Mouse (Mus musculus) heart, adult 11 months (tissue): ENCODE measurements around the gene St6galnac3.

ENCODE experiments used
- DNase-seq: peaks from one replicate; pipeline ENCODE4 v3.0.0; 2022

Gene St6galnac3

DNA sequence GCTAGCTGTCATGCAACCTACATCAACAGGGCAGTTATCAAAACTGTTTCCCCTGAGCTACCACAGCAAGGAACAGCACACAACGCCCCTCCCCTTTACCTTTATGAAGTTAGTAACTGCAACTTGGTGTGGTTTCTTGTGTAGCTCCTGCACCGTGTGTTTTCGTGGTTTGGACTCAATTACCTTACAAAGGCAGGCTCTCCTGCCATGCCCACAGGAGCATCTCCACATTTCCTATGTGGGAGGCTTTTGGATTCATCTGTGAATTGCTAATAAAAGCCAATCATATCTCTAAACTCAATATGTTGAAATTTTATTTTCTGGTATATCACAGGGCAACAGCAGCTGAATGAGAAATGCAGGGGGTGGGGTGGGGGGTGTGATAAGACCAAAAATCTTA, 144.8 kb downstream of the St6galnac3 start:
- DNase-seq, result no peak

DNA sequence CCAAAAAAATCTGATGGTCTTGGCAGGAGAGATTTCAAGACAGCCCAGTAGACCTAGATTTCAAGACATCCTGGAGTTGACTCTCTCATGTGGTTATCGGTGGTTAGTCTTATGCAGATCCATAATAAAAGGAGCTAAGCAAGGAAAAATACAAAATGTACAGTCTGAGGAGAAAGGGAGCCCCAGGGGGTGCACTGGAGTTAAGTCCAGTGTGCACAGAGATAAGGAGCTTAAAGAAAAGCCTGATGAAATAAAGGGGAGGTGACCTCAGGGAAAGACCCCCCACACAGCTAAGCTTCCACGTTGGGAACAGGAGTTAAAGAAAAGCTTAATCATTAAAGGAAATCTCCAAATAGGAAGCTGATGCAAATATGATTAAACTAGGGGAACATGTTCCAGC, 147.7 kb downstream of the St6galnac3 start:
- DNase-seq, result no peak

DNA sequence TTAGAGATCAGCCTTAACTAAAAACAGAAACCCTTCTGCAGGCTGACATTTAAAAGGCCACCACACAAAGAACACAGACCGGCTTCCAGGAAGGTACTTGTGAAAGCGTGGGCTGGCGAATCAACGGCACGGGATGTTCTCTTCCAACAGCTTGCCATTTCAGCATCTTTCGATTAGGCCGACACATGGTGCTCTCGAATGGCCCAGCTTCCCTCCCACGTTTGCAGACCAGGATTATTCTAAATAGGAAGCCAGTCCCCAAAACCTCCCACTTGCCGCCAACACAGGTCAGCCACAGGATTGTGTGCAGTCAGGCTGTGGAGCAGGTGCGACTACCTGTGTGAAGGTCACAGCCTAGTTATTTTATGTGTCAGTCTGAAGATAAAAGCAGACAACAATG, 153.8 kb downstream of the St6galnac3 start:
- DNase-seq, result no peak

GRCm38 (mm10) chr3:153568815-153569214, 156.2 kb downstream of the St6galnac3 start:
- no peak for DNase-seq

DNA sequence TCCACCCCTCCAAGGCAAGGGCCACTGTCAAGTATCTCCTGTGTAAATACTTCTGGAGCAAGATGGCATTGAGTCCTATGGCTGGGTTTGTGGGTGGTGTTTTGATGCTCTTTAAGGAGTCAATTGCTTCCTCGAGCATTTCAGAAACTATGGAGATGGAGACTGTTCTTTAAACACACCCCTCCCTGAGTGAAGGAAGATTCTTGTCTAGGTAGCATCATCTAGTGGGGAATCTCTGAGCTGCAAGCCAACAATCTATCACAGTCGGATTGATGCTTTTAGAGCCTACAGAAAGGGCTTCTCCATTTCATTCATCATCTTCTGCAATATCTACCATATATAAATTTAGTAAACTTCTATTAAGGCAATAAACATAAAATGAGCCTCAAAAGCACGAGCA, 157.1 kb downstream of the St6galnac3 start:
- DNase-seq, result peak; percentile 12

DNA sequence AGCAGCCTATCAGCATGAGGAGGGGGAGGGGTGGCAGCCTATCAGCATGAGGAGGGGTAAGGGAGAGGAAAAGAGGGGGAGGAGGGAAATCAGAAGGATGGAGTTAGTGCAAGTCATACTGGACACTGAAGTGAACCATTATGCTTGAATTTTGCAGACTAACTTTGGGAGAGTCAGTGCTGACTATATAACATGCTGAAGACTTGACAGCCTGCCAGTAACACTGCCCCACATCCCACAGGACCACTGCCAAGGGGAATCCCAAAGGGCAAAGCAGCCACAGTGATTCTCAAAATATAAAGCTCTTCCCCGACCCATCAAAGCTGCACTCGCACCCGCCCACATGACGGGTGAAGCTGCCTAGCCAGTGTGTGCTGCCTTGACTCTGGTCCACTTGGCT, 157.5 kb downstream of the St6galnac3 start:
- DNase-seq, result peak; percentile 75

- DNase-seq, result peak; percentile 52
Measured at GRCm38 (mm10) chr3:153566100-153566499, 158.9 kb downstream of the St6galnac3 start.

DNA sequence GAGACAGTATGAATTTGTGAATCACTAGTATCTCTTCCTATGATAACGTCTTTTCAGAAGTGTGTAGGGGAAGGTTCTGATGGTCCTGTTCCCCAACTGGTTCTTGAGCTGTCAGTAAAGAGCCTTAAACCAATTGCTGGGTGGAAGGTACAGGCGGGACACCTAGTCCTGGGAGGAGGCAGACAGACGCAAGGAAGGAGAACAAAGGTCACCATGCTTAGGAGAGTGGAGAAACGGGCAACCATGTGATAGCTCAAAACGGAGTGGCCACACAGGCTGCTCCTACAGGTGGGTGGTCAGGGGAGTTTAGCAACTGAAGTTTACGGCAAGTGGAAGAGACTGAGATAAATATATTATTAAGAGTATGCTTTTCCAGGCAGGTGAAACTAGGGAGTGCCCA, 164.1 kb downstream of the St6galnac3 start:
- peak; percentile 75 for DNase-seq

GRCm38 (mm10) chr3:153559586-153559985, 165.4 kb downstream of the St6galnac3 start:
- DNase-seq, result peak; percentile 42

- DNase-seq, result peak; percentile 59
Measured at GRCm38 (mm10) chr3:153556621-153557020, 168.4 kb downstream of the St6galnac3 start.

DNA sequence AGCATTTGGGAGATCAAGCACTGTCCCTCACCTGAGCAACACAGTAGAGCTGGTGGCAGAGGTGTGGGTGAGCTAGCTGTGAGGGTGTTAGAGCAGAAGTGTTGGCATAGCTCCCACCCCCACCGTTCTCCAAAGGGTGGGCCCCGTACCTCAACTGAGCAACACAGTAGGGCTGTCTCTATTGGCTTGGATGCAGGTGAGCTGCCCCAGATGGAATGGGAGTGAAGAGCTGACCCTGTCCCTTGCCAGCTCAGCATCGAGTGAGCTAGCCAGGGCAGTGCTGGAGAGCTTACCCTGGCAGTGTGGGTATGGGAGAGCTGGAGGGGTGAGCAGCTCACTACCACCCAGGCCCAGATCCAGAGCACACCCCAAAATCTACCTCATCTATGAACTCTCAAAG, 171.3 kb downstream of the St6galnac3 start:
- peak; percentile 57 for DNase-seq

GRCm38 (mm10) chr3:153553226-153553625, 171.7 kb downstream of the St6galnac3 start:
- DNase-seq, result peak; percentile 74

- no peak for DNase-seq
Measured at GRCm38 (mm10) chr3:153546936-153547683, 177.9 kb downstream of the St6galnac3 start.

- peak; percentile 67 for DNase-seq
Measured at GRCm38 (mm10) chr3:153539851-153540250, 185.1 kb downstream of the St6galnac3 start.

DNA sequence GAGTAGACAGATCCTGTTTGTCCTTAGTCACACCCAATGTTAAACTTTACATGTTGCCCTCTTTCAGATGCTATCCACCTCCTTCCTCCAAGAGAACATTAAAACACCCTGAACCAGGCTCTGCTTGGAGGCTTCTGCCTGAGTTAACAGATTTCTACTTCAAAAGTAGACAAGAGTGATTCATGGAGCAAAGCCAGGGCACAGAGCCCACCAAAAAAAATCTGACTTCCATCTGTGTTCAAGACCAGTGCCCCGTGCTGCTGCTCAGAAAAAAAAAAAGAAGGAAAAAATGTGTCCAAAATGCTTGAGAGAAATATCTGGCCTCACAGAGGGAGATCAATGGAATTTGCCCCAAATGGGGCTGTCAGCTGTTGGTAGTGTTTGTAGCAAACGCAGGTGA, 186.6 kb downstream of the St6galnac3 start:
- DNase-seq, result peak; percentile 49

DNA sequence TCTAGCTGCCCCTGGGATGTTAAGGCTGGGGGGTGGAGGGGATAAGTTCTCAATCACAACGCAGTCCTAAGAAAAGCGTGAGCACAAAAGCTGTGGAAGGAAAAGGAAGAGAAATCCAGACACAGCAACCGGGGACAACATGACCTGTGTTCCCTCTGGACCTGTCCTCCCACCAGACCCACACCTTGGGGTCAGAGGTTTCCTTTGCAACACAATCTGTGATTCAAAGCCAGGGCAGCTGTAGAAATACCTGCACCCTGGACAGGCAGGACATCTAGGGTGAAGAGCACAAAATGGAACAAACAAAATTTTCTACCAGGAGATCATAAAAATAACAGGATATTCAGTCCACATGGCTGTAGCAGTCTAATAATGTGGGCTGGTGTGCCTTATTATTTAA, 187.5 kb downstream of the St6galnac3 start:
- peak; percentile 40 for DNase-seq

GRCm38 (mm10) chr3:153536260-153536659, 188.7 kb downstream of the St6galnac3 start:
- DNase-seq, result peak; percentile 63

DNA sequence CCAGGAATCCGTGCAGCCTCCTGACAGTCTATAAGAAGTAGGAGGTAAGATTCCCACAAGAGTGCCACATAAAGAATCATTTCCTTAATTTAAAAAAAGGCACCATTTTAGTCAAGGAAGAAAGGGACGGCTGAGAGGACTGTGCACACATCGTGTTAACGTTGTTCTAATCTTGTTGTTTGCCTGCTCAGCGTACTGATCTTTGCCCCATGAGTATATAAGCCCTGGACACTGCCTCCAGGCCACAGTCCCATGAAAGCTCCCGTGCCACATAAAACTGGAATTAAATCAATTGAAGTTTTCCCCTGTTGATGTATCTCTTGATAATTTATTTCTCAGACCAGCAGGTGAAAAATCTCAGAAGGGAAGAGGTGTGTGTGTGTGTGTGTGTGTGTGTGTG, 195.8 kb downstream of the St6galnac3 start:
- no peak for DNase-seq

DNA sequence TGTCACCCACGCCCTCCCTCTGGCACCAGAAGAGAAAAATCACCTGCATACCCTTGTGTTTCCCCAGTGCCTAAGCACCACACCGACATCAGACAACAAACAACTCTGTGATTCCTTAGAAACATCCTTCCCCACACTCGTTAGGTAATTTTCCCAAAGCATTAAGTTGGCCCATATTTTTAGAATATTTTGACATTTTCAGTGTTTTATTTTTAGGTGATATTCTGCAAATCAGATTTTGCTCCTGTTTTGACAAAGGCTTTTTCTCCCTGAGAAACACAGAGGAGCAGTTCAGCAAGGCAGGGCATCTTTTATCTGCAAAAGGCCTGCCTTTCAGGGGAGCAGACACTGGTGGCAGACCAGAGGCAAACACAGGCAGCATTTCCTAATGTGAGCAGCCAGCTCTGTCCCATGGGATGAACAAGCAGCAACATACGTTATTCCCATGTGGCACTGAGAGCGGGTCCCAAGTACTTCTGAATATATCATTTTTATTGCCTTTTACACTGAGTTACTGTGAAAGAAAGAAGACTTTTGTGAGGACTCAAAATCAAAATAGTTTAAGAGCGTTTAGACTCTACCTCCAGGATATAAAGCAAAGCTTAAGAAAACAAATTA, 199.7 kb downstream of the St6galnac3 start:
- no peak for DNase-seq

DNA sequence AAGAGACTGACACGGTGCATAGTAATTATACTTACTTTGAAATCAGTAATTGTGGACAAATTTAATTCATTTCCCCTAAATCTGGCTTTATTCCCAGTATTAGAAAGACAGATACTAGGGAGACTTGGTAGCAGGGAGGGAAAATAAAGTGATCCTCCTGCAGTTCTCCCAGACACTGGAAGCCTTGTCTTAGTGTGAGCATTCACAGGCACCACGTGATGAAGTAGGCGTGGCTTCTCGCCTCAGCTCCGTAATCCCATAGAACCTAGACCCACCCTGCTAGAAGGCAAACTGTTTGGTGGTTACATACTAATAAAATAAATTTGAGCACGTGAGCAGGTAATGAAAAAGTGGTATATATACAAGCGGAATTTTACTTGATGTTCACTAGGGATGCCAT, 208.1 kb downstream of the St6galnac3 start:
- no peak for DNase-seq

DNA sequence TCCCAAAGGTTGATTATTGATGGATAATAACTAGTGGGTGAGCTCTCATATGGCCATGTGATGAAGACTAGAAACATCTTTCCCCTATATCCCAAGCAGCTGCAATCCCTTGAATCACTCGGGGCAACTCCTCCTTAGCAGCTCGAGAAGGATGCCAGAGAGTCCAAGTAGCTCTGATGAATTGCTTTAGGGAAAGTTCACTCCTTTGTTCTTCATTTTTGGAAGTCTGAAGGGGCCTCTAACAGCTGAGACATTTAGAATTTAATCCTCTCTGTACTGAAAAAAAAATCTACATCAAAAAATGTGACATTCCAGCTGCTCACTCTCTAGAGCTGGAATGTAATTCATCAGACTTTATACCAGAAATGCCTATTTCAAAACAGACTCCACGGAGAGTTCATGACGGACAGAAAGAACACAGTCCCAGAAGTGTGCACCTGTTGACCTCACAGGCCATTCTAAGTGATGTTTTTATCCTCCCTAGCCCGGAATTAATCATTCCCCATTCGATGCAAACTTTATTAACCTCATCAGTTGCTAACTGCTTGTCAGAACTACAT, 211.4 kb downstream of the St6galnac3 start:
- DNase-seq, result no peak

DNA sequence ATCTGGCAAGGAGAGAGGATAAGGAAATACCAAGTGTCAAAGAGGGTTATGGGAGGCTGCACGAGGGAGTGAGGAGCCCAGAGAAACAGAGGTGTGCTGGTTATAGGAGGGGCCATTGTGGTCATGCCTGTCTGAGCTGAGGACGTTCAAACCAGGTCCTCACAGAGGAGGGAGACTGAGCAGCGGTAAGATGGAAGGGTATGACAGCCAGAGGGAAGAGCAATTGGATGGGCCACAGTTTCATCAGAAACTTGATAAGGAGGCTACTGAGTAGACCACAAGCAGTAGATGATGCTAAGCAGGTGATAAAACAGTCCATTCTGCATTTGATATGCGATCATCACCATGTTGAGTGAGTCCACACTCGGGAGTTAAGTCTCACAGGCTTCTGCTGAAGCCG, 212.4 kb downstream of the St6galnac3 start:
- DNase-seq, result peak; percentile 15

- DNase-seq, result peak; percentile 16
Measured at GRCm38 (mm10) chr3:153511151-153511580, 213.8 kb downstream of the St6galnac3 start.

DNA sequence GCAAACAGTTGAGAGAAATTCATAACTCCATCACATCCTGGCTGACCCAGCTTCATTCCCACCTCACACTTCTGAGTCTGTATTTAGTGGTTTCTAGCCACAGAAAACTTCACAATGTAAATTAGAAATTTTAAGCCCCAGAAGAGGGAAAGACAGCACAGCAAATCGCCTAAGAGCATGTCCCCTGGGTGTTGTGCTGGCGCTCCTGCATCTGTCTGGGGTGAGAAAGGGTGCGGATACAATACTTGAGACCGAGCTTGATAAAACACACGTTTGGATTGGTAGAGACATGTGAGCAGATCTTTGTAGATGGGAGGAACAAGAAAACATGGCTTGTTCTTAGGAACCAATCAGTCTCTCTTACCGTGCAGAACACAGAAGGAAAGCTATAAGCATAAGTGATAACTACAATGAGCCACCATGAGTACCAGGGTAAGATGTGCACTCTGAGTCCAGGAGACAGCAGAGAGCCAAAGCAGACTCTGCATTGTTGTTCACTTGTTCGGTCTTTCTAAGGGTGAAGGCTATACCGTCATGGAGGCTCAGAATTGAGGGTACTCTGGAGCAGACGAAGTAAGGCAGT, 214.8 kb downstream of the St6galnac3 start:
- peak; percentile 52 for DNase-seq
